Mouse (Mus musculus): Measurements from ENCODE around the gene Gm10770.
"Not testable (repeated sequence)": the region's sequence is repeated elsewhere in the genome, so short reads cannot be mapped to it uniquely, and the experiment has no call there.

The Gm10770 gene

DNA sequence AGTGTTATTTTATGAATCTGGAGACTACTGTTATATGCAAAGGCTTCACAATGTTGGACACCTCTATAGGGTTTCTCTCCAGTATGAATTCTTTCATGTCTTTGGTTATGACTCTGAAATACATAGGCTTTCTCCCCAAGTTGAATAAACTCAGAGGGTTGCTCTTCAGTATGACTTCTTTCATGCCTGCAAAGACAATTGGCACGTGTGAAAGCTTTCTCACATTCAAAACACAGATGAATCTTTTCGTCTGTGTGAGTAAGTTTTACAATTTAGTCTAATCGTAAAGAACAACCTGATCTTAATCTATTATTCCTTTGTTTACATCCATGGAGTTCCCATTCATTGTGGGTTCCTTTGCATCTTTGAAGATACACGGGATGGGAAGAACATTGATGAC lies at the start of gene Gm10770:
Gene Gm10770 (minus strand): TSS at position 101 of the 400 bp plus-strand sequence.
- DNase-seq (ENCODE audit: low read depth, low spot score), result not testable (repeated sequence)

DNA sequence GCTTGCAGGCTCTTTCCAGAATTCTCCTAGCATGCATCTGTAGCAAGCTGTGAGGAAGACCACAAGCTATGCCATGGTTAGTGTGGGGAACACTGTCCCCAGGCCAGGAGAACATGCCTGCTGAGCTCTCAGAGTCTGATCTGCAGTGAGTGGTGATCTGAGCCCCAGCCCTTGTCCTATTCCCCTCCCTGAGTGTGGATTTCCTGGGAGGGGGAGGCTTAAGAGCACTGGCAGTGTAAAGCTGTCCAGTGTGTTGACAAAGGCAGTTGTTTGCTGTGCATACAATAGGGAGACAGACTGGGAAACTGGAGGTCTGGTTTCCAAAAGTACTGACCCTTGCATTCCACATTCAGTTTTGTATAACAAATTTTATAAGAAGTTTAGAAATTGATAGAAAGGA lies 43.8 kb upstream of the Gm10770 start:
- not testable (repeated sequence) for DNase-seq (ENCODE audit: low read depth, low spot score)

DNA sequence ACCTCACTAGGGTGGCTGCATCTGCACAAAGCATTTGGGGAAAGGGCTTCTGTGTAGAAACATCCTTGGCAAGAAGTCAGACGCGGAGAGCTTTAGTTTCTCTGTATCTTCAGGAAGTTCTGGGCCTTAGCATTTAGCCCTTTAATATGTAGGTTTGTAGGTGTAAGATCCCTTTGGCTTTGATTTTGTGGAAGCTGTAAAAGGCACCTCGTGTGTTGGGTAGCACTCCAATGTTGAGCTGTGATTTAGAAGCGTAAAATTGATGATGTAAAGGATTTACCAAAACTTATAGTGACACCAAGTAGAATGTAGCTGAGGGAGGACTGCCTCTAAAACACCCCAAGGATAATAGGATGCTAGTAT lies 38.9 kb upstream of the Gm10770 start:
- not testable (repeated sequence) for DNase-seq (ENCODE audit: low read depth, low spot score)

DNA sequence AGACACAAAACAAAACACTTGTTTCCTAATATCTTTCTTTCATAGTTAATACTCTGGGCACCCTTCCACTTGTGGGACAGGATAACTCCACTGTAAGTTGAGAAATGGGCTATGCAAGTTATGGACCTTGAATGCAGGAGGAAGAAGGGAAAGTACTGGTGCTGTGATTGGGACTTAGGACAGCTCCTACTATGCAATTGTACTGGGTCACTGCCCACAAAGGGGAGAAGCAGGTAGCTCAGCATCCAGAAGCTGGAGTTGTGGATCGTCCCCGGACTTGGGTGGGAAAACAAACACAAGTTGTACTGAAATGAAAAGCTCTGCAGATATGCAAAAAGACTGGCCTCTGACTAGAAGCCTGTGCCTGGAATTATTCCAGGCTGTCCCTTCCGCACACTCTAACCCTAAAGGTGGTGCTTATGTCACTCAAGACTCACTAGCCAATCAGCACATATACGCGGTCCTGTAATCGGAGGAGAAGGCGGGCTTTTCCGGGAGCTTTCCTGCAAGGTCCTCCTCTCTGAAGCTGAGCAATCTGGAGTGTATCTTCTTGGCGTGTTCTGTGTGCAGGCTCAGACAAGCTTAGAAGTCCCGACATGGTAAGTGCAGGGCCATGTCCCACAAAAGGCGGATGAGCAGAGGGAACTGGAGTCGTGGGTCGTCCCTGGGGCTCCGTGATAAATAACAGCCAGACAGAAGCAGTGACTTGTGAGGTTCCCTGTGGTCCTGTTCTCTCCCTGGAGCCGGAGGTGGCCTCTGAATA lies 38.3 kb upstream of the Gm10770 start, which contains the start of gene Zfp937:
Gene Zfp937 (plus strand): TSS at position 474 of the 763 bp plus-strand sequence.
- not testable (repeated sequence) for DNase-seq (ENCODE audit: low read depth, low spot score)

DNA sequence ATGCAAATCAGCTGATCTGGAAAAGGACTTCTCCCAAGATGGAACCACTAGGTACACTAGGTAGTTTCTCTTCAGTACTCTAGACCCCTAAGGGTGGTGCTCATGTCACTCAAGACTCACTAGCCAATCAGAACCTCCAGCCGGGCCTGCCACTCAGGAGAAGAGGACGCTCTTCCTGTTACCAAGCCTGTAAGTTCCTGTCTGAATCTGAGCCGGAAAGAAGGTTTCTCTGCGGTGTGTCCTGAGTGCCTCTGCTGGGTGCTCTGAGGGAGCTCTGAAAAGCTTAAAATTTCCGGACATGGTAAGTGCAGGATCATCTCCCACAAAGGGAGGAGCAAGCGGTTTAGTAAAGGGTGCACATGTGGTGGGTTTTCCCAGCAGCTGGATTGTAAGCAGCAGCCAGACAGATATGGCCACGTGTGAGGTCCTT lies 2.1 kb upstream of the Gm10770 start, which contains the start of gene Gm14139:
Gene Gm14139 (plus strand): TSS at position 186 of the 430 bp plus-strand sequence.
- peak; percentile 66 for DNase-seq (ENCODE audit: low read depth, low spot score)

DNA sequence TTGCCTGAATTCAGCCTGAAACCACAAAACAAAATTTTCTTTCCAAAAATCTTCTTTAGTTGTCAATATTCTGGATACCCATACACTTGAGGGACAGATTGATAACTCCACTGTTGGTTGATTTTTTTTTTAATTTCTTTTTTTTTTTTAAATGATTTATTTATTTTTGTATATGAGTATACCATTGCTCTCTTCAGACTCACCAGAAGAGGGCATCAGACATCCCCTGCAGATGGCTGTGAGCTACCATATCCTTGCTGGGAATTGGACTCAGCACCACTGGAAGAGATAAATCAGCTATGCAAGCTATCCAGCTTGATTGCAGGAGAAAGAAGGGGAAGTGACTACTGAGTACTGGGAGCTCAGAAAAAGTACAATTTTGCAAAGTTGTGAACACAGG lies 1.6 kb upstream of the Gm10770 start:
- DNase-seq (ENCODE audit: low read depth, low spot score), result peak; percentile 44

DNA sequence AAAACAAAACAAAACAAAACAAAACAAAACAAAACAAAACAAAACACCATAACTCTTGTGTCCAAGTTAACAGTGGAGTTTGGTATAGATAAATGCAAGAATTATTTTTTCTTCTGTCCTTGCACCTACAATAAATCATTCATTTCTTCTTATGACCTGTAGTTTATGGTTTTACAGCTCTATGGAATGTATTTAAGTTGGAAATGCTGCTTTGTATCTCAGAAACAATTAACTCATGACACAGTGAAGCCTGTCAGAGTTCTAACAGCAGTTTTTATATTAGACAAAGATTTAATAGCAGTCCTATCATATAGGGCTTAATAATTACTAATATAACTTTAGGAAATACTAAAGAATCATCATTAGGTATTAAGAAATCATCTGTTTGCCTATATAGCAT lies 5.6 kb downstream of the Gm10770 start:
- no peak for DNase-seq (ENCODE audit: low read depth, low spot score)

DNA sequence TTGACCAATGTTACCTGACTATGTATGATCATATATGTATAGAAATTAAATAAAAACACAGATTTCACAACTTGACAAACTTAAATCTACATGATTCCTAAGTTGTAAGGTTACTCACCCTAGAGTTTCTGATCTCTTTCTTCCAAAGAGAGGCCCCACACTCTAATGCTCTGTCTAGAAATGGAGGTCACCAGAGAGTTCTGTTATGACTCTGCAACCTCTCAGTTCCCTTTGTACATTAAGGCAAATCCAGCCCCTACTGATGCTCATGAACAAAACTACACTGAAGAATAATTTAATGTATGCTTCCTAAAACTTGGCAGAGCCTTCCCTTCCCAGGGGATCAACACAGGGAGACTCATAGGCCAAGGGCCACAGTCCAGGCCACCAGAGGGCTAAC lies 12.8 kb downstream of the Gm10770 start:
- DNase-seq (ENCODE audit: low read depth, low spot score), result no peak

DNA sequence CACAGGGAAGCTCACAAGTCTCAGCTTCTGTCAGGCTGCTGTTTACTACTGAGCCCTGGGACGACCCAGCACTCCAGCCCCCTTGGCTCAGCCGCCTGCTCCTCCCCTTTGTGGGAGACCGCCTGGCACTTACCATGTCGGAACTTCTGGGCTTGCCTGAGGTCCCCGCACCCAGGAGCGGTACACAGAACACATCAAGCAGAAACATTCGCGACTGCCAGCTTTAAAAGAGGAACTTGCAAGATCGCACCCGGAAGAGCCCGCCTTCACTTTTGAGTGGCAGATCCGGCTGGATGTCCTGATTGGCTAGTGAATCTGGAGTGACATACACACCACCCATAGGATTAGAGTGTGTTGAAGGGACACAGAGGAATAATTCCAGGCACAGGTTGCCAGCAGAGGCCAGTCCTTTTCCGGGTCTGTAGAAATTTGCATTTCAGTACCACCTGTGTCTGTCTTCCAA lies 43.0 kb downstream of the Gm10770 start, which contains the start of gene Zfp120:
Gene Zfp120 (minus strand): TSS at position 274 of the 463 bp plus-strand sequence.
- DNase-seq (ENCODE audit: low read depth, low spot score), result peak; percentile 94

DNA sequence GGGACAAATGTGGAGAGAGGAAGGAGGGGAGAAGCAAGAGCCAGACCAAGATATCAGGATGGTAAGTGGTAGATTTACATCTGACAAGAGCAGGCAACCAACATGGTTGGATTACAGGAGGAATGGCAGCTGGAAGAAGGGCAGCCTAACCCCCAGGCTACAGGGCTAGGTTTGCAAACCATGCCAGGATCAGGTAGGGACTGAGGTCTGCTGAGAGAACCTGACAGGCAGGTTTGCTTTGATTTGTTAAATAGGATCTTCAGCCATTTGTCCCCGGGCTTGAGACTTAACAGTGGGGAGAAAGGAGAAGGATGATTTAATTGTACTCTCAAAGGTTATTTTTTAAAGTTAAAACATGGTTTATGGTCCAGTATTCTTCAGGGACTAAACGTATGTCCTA lies 46.7 kb downstream of the Gm10770 start:
- no peak for DNase-seq (ENCODE audit: low read depth, low spot score)

DNA sequence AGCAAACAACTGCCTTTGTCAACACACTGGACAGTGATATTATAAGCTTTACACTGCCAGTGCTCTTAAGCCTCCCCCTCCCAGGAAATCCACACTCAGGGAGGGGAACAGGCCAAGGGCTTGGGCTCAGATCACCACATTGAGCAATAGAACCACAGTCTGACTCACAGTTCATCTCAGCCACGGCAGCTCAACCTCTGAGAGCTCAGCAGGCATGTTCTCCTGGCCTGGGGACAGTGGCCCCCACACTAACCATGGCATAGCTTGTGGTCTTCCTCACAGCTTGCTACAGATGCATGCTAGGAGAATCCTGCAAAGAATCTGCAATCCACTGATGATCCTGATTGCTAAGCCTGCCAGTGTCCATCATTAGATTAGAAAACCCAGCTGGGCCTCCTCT lies 47.5 kb downstream of the Gm10770 start:
- DNase-seq (ENCODE audit: low read depth, low spot score), result not testable (repeated sequence)

Measured in A20 (cell line).